Mouse (Mus musculus) MEL (cell line): ENCODE measurements around the gene Fam160a1.

ENCODE experiments used
- CTCF ChIP-seq, 3 experiments: IDR thresholded peaks in 2 of 3; conservative IDR thresholded peaks in 1 of 3; 2 replicates each; pipeline ENCODE4 v1.5.1; 2011 to 2012; ENCODE audit warnings: low read length in 3 of 3, low read depth in 2 of 3, mild to moderate bottlenecking in 2 of 3, improper control_type of control experiment in 1 of 3, inconsistent platforms in 1 of 3, mixed read lengths in 1 of 3, moderate library complexity in 1 of 3; ENCODE audit not compliant: control insufficient read depth in 1 of 3, insufficient read depth in 1 of 3, poor library complexity in 1 of 3, severe bottlenecking in 1 of 3
- EP300 ChIP-seq, 2 experiments: IDR thresholded peaks; 2 replicates each; pipeline ENCODE4 v1.6.1; 2011; ENCODE audit warnings: improper control_type of control experiment in 2 of 2, low read length in 2 of 2, low read depth in 1 of 2, mild to moderate bottlenecking in 1 of 2
- KAT2A ChIP-seq: conservative IDR thresholded peaks from 2 replicates; pipeline ENCODE4 v1.6.1; 2012; ENCODE audit warnings: low read depth, low read length, improper control_type of control experiment, inconsistent platforms
- MAZ ChIP-seq: IDR thresholded peaks from 2 replicates; pipeline ENCODE4 v1.6.1; 2012; ENCODE audit warnings: low read depth, mild to moderate bottlenecking, inconsistent platforms, low read length, improper control_type of control experiment
- POLR2A ChIP-seq, 2 experiments: IDR thresholded peaks; 2 replicates each; pipeline ENCODE4 v1.6.1; 2011 to 2012; ENCODE audit warnings: low read length in 2 of 2, mild to moderate bottlenecking in 2 of 2, control low read depth in 1 of 2, improper control_type of control experiment in 1 of 2, low read depth in 1 of 2, moderate library complexity in 1 of 2; ENCODE audit not compliant: control insufficient read depth in 1 of 2, insufficient read depth in 1 of 2, poor library complexity in 1 of 2
- TAL1 ChIP-seq: IDR thresholded peaks from 2 replicates; pipeline ENCODE4 v1.6.1; 2012; ENCODE audit warnings: mild to moderate bottlenecking, inconsistent platforms, low read length, moderate library complexity, mixed read lengths
- ZMIZ1 ChIP-seq: IDR thresholded peaks from 2 replicates; pipeline ENCODE4 v1.6.1; 2012; ENCODE audit warnings: low read depth, mild to moderate bottlenecking, inconsistent platforms, low read length, improper control_type of control experiment, moderate library complexity
- ZNF384 ChIP-seq: IDR thresholded peaks from 2 replicates; pipeline ENCODE4 v1.6.1; 2012; ENCODE audit warnings: low read depth, mild to moderate bottlenecking, inconsistent platforms, low read length, improper control_type of control experiment

DNA sequence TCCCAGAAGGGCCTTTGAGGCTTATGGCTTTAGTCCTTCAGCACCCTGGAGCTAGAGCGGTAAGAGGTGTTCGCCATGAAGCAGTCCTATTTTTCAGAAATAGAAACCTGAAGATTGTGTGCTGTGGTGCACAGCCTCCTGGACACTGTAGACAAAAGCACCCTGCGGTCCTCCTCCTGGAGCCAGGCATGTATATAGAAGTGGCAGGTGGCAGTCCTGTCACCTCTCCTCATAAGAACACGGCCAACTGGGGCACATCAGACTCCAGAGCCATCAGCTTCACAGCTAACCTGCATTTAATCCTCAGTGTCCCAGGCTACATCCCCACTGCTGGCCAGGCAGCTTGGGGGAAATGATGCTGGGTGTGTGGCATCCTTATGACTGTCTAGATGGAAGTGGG is 167.9 kb downstream of the Fam160a1 start:
- TF ChIP-seq MAZ: no peak
- no peak for TF ChIP-seq EP300 (IDR thresholded peaks at IDR 0.05; ENCODE audit: low read depth in 1 of 2, low read length in 2 of 2)
- TF ChIP-seq POLR2A (IDR thresholded peaks at IDR 0.05; ENCODE audit: control insufficient read depth in 1 of 2, insufficient read depth in 1 of 2, low read depth in 1 of 2, low read length in 2 of 2, poor library complexity in 1 of 2): no peak
- no peak for TF ChIP-seq KAT2A
- TF ChIP-seq TAL1: no peak
- no peak for TF ChIP-seq CTCF (IDR thresholded peaks at IDR 0.05 in 2 of 3, conservative IDR thresholded peaks at IDR 0.05 in 1 of 3; ENCODE audit: control insufficient read depth in 1 of 3, insufficient read depth in 1 of 3, low read depth in 2 of 3, low read length in 3 of 3, poor library complexity in 1 of 3, severe bottlenecking in 1 of 3)
- no peak for TF ChIP-seq ZMIZ1
- no peak for TF ChIP-seq ZNF384
